Mouse (Mus musculus): Measurements from ENCODE around the gene Snx21. TPM values are rescaled to one million over a fixed set of nuclear protein-coding genes. Genes with fewer than 3 reads are reported as not detected.

The Snx21 gene
- polyA plus RNA-seq, 1 experiment from 2014 or later: 19.9 TPM

- Histone ChIP-seq H3K9me3 (replicated peaks; ENCODE audit: low read length) (no peaks in the 10 kb centered on the region), H3K9ac (ENCODE audit: low read depth, low read length) (peak overlapping the region; percentile 96), H3K27ac (no peak overlapping the region), H3K36me3 (ENCODE audit: insufficient read depth, low read length) (peaks cover 13% of the 10 kb centered on the region), H3K4me2 (ENCODE audit: low read length) (peak overlapping the region; percentile 94), H3K27me3 (ENCODE audit: insufficient read depth, low read length) (no peaks in the 10 kb centered on the region), H3K4me3 (replicated peaks; ENCODE audit: low read depth, low read length) (peak overlapping the region; percentile 93), H3K4me1 (replicated peaks; ENCODE audit: insufficient read depth, low read length) (peaks cover 13% of the 10 kb centered on the region; the same call in 1 of the 2 replicates)
- 42% methylated on average over 8 of the region's 8 CpGs for WGBS
- ATAC-seq (replicated peaks; ENCODE audit: low FRiP score, low read depth) (0 out of 2 replicates have a peak, but pooled peaks have one; percentile 19), DNase-seq (ENCODE audit: low spot score) (no peak)
- TF ChIP-seq CTCF (IDR thresholded peaks at IDR 0.05; ENCODE audit: low read depth): no peak
These were observed 38.9 kb upstream of the Snx21 start for GRCm38 (mm10) chr2:164746693-164747092.

- H3K36me3 ChIP-seq (ENCODE audit: insufficient read depth, low read length): peaks cover 20% of the 10 kb centered on the region
- no peak overlapping the region for H3K27ac ChIP-seq
- ATAC-seq (replicated peaks; ENCODE audit: low FRiP score, low read depth) (no peak), DNase-seq (ENCODE audit: low spot score) (no peak)
- WGBS: 80% methylated on average over 4 of the region's 4 CpGs
- peaks cover 13% of the 10 kb centered on the region; the same call in 1 of the 2 replicates for H3K4me1 ChIP-seq (replicated peaks; ENCODE audit: insufficient read depth, low read length)
- H3K4me2 ChIP-seq (ENCODE audit: low read length): no peak overlapping the region
- no peak overlapping the region for H3K4me3 ChIP-seq (replicated peaks; ENCODE audit: low read depth, low read length)
- H3K9ac ChIP-seq (ENCODE audit: low read depth, low read length): no peak overlapping the region
- no peaks in the 10 kb centered on the region for H3K27me3 ChIP-seq (ENCODE audit: insufficient read depth, low read length)
- H3K9me3 ChIP-seq (replicated peaks; ENCODE audit: low read length): no peaks in the 10 kb centered on the region
- no peak for TF ChIP-seq CTCF (IDR thresholded peaks at IDR 0.05; ENCODE audit: low read depth)
These were observed 37.4 kb upstream of the Snx21 start for GRCm38 (mm10) chr2:164748191-164748590.

GRCm38 (mm10) chr2:164748991-164749390 is 36.6 kb upstream of the Snx21 start:
- Histone ChIP-seq H3K4me2 (ENCODE audit: low read length) (no peak overlapping the region), H3K4me3 (replicated peaks; ENCODE audit: low read depth, low read length) (no peak overlapping the region), H3K9ac (ENCODE audit: low read depth, low read length) (no peak overlapping the region), H3K9me3 (replicated peaks; ENCODE audit: low read length) (no peaks in the 10 kb centered on the region), H3K36me3 (ENCODE audit: insufficient read depth, low read length) (peaks cover 23% of the 10 kb centered on the region), H3K4me1 (replicated peaks; ENCODE audit: insufficient read depth, low read length) (peaks cover 13% of the 10 kb centered on the region; the same call in 1 of the 2 replicates), H3K27ac (no peak overlapping the region), H3K27me3 (ENCODE audit: insufficient read depth, low read length) (no peaks in the 10 kb centered on the region)
- ATAC-seq (replicated peaks; ENCODE audit: low FRiP score, low read depth) (no peak), DNase-seq (ENCODE audit: low spot score) (no peak)
- WGBS: 90% methylated on average over 6 of the region's 6 CpGs
- TF ChIP-seq CTCF (IDR thresholded peaks at IDR 0.05; ENCODE audit: low read depth): no peak

- Histone ChIP-seq H3K27me3 (ENCODE audit: insufficient read depth, low read length) (no peaks in the 10 kb centered on the region), H3K4me1 (replicated peaks; ENCODE audit: insufficient read depth, low read length) (no peaks in the 10 kb centered on the region), H3K4me3 (replicated peaks; ENCODE audit: low read depth, low read length) (no peak overlapping the region), H3K9me3 (replicated peaks; ENCODE audit: low read length) (no peaks in the 10 kb centered on the region), H3K27ac (no peak overlapping the region), H3K36me3 (ENCODE audit: insufficient read depth, low read length) (peaks cover 54% of the 10 kb centered on the region), H3K4me2 (ENCODE audit: low read length) (no peak overlapping the region), H3K9ac (ENCODE audit: low read depth, low read length) (no peak overlapping the region)
- DNase-seq (ENCODE audit: low spot score) (no peak), ATAC-seq (replicated peaks; ENCODE audit: low FRiP score, low read depth) (no peak)
- TF ChIP-seq CTCF (IDR thresholded peaks at IDR 0.05; ENCODE audit: low read depth): no peak
- WGBS: 85% methylated on average over 2 of the region's 2 CpGs
These were observed 33.2 kb upstream of the Snx21 start for GRCm38 (mm10) chr2:164752454-164752853.

GRCm38 (mm10) chr2:164754105-164754504 is 31.5 kb upstream of the Snx21 start:
- H3K36me3 ChIP-seq (ENCODE audit: insufficient read depth, low read length): peaks cover 61% of the 10 kb centered on the region

GRCm38 (mm10) chr2:164754800-164755199 is 30.8 kb upstream of the Snx21 start:
- peaks cover 67% of the 10 kb centered on the region for H3K36me3 ChIP-seq (ENCODE audit: insufficient read depth, low read length)
- no peaks in the 10 kb centered on the region for H3K9me3 ChIP-seq (replicated peaks; ENCODE audit: low read length)
- no peaks in the 10 kb centered on the region for H3K27me3 ChIP-seq (ENCODE audit: insufficient read depth, low read length)
- TF ChIP-seq CTCF (IDR thresholded peaks at IDR 0.05; ENCODE audit: low read depth): no peak
- H3K4me2 ChIP-seq (ENCODE audit: low read length): no peak overlapping the region
- H3K27ac ChIP-seq: no peak overlapping the region
- ATAC-seq (replicated peaks; ENCODE audit: low FRiP score, low read depth): no peak
- no peak overlapping the region for H3K9ac ChIP-seq (ENCODE audit: low read depth, low read length)
- DNase-seq (ENCODE audit: low spot score): no peak
- no peak overlapping the region for H3K4me3 ChIP-seq (replicated peaks; ENCODE audit: low read depth, low read length)
- no peaks in the 10 kb centered on the region for H3K4me1 ChIP-seq (replicated peaks; ENCODE audit: insufficient read depth, low read length)
- WGBS: 72% methylated on average over 2 of the region's 2 CpGs

More at GRCm38 (mm10) chr2:164754105-164754504, 31.5 kb upstream of the Snx21 start:
- WGBS: 67% methylated on average over 11 of the region's 11 CpGs
- H3K9ac ChIP-seq (ENCODE audit: low read depth, low read length): no peak overlapping the region
- H3K4me3 ChIP-seq (replicated peaks; ENCODE audit: low read depth, low read length): no peak overlapping the region
- H3K4me2 ChIP-seq (ENCODE audit: low read length): no peak overlapping the region
- no peaks in the 10 kb centered on the region for H3K4me1 ChIP-seq (replicated peaks; ENCODE audit: insufficient read depth, low read length)
- ATAC-seq (replicated peaks; ENCODE audit: low FRiP score, low read depth): no peak
- TF ChIP-seq CTCF (IDR thresholded peaks at IDR 0.05; ENCODE audit: low read depth): no peak
- no peaks in the 10 kb centered on the region for H3K27me3 ChIP-seq (ENCODE audit: insufficient read depth, low read length)
- peak; percentile 19 for DNase-seq (ENCODE audit: low spot score)
- H3K9me3 ChIP-seq (replicated peaks; ENCODE audit: low read length): no peaks in the 10 kb centered on the region
- H3K27ac ChIP-seq: no peak overlapping the region

GRCm38 (mm10) chr2:164757841-164758240 is 27.8 kb upstream of the Snx21 start:
- DNase-seq (ENCODE audit: low spot score): no peak
- H3K4me3 ChIP-seq (replicated peaks; ENCODE audit: low read depth, low read length): no peak overlapping the region
- no peak for TF ChIP-seq CTCF (IDR thresholded peaks at IDR 0.05; ENCODE audit: low read depth)
- no peaks in the 10 kb centered on the region for H3K9me3 ChIP-seq (replicated peaks; ENCODE audit: low read length)
- H3K4me2 ChIP-seq (ENCODE audit: low read length): no peak overlapping the region
- WGBS: 87% methylated on average over 11 of the region's 11 CpGs
- H3K27me3 ChIP-seq (ENCODE audit: insufficient read depth, low read length): no peaks in the 10 kb centered on the region
- H3K27ac ChIP-seq: no peak overlapping the region
- H3K36me3 ChIP-seq (ENCODE audit: insufficient read depth, low read length): peaks cover 69% of the 10 kb centered on the region
- no peak overlapping the region for H3K9ac ChIP-seq (ENCODE audit: low read depth, low read length)
- H3K4me1 ChIP-seq (replicated peaks; ENCODE audit: insufficient read depth, low read length): no peaks in the 10 kb centered on the region
- no peak for ATAC-seq (replicated peaks; ENCODE audit: low FRiP score, low read depth)
